Mouse (Mus musculus): ENCODE data around the gene Wwox.

DNA sequence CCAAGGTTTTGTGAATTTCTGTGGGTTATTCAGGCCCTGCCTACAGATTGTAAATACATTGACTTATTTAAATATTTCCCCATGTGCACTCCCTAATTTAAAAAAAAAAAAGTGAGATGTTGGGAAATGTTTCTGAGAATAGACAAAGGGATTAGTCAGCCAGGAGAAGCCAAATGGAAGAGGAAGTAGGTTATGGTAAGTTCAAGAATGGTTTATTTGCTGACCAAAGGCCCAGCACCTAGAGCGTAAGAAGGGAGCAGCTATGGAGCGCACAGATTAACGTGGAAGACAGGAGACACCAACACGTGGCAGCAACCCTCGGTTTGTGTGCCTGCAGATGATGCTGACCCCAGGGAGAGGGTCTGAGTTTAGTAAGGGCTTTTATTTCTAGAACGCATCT lies 871.5 kb downstream of the Wwox start:
- TF ChIP-seq POLR2A (IDR thresholded peaks at IDR 0.05; ENCODE audit: insufficient read depth, low read length) (no peak), CTCF (IDR thresholded peaks at IDR 0.05; ENCODE audit: low read depth, low read length) (no peak)

All from ES-Bruce4 (cell line).